9 mouse cellular contexts compared by ENCODE assay signal in the genomic region with DNA sequence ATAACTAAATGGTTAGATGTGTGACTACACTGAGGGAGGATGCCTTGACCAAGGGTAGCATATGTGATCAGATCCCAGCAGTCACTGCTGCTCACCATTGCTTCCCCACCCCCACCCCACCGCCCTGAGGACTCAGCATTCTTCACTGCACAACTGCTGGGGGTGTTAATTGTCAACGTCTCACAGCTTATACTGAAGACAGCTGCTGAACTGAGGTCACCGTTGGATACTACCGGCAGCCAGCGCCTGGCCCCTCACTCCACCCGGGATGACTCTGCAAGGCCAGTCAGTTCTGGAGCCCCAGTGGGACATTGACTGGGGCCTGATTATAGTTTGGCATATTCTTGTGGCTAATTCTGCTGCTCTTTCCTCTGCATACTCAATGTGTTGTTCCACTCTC.
DNase-seq lines count a peak whose midpoint lies in the region; ATAC-seq lines count a peak whose summit lies in the region.
"Had no signal": no experiment of that assay in that cellular context is flagged by ENCODE, and none has a peak within 500 bp of the region (broad histone marks: within the 10 kb centered on the region; RNA-seq: fewer than 3 reads in every experiment).

No protein-coding gene starts in this region.

- 36% methylated on average over 6 of the region's 6 CpGs for WGBS in hindbrain, embryonic 15.5 days

- peaks cover 26% of the 10 kb centered on the region for H3K4me1 ChIP-seq in hindbrain, embryonic 15.5 days (replicated peaks)
- H3K4me1 ChIP-seq: neural tube, embryonic 12.5 days had no signal

- H3K9me3 ChIP-seq in hindbrain, embryonic 15.5 days, result no peaks in the 10 kb centered on the region
- H3K9me3 ChIP-seq: neural tube, embryonic 12.5 days had no signal

- no peaks in the 10 kb centered on the region for H3K36me3 ChIP-seq in hindbrain, embryonic 15.5 days
- H3K36me3 ChIP-seq: neural tube, embryonic 12.5 days had no signal

- no peaks in the 10 kb centered on the region for H3K27me3 ChIP-seq in hindbrain, embryonic 15.5 days
- H3K27me3 ChIP-seq: neural tube, embryonic 12.5 days had no signal

- DNase-seq in gastrocnemius, adult 18-20 months (ENCODE audit: low spot score), result peak; percentile 48
- no peak for DNase-seq in gastrocnemius, adult 8-10 months (ENCODE audit: low spot score in 2 of 2)
- peak; percentile 46 for DNase-seq in retina, postnatal 1 day
- no peak for DNase-seq in retina, embryonic 14.5 days (ENCODE audit: low spot score)
- DNase-seq in right cerebral cortex, adult 2 months (ENCODE audit: low spot score in 2 of 2), result no peak
- no peak for DNase-seq in frontal cortex, postnatal 36 days (ENCODE audit: low spot score in 2 of 2)

- ATAC-seq in hindbrain, embryonic 15.5 days (ENCODE audit: low FRiP score, low read depth), result peak; percentile 34; the same call in 1 of the 2 replicates
- ATAC-seq in erythroblast, adult 5-6 weeks (replicated peaks; ENCODE audit: low FRiP score, poor library complexity, severe bottlenecking), result no peak

- H3K4me3 ChIP-seq in hindbrain, embryonic 15.5 days, result no peak overlapping the region
- H3K4me3 ChIP-seq: neural tube, embryonic 12.5 days had no signal

- peak overlapping the region; percentile 25; the same call in 1 of the 2 replicates for H3K27ac ChIP-seq in hindbrain, embryonic 15.5 days (replicated peaks)
- H3K27ac ChIP-seq: neural tube, embryonic 12.5 days had no signal

- no peak overlapping the region for H3K4me2 ChIP-seq in hindbrain, embryonic 15.5 days
- H3K4me2 ChIP-seq: neural tube, embryonic 12.5 days had no signal

- H3K9ac ChIP-seq in hindbrain, embryonic 15.5 days, result no peak overlapping the region
- H3K9ac ChIP-seq: neural tube, embryonic 12.5 days had no signal

Comparison
In these comparisons a context has a peak if more than half of its experiments do, and no peak if none do; other contexts are left out.
1. DNase-seq: peak in gastrocnemius, adult 18-20 months (single experiment) and retina, postnatal 1 day (single experiment); none in gastrocnemius, adult 8-10 months (0 of 2), retina, embryonic 14.5 days (single experiment), right cerebral cortex, adult 2 months (0 of 2) and frontal cortex, postnatal 36 days (0 of 2).